Mouse (Mus musculus) lung, postnatal 0 days (tissue): Measurements from ENCODE around the gene Xpot.

Source experiments
- CTCF ChIP-seq: IDR thresholded peaks from 2 replicates; pipeline ENCODE4 v1.5.1; 2016; ENCODE audit warnings: antibody characterized with exemption, mild to moderate bottlenecking
- EP300 ChIP-seq: IDR thresholded peaks from 2 replicates; pipeline ENCODE4 v1.6.1; 2016; ENCODE audit warnings: antibody characterized with exemption, mild to moderate bottlenecking, control low read depth

GRCm38 (mm10) chr10:121591106-121591505, 35.0 kb downstream of the Xpot start:
- TF ChIP-seq CTCF (no peak), EP300 (no peak)
